Mouse (Mus musculus) adrenal gland, adult 2 months (tissue): ENCODE results near the gene Morc4. TPM values are rescaled to one million over a fixed set of nuclear protein-coding genes. Genes with fewer than 3 reads are reported as not detected.

ENCODE experiments used
- DNase-seq: peaks from one replicate; pipeline ENCODE4 v3.0.0; 2021
- long read RNA-seq: library from polyadenylated mRNA; stranded (forward); transcript quantifications from one replicate; pipeline ENCODE4 v2.0.0, GENCODE M21; 2021
- polyA plus RNA-seq: library from polyadenylated mRNA; depleted of rRNA; stranded (reverse); fragments of >200 nt; gene quantifications from 2 replicates; pipeline ENCODE4 v1.2.3, GENCODE M21; 2012; rRNA removed
- total RNA-seq, 2 experiments: library from RNA; stranded (reverse); gene quantifications; 2 replicates each; pipeline ENCODE4 v1.2.3; 2021

Gene Morc4
- total RNA-seq (10 to 100 TPM in 1 of 2 experiments, 1 to 10 TPM in 1; 6.6 to 10.9 TPM), polyA plus RNA-seq (3.4 and 6.7 TPM in 2 replicates)
- long read RNA-seq, partial matches to known transcripts: 0 of 3 reads
- long read RNA-seq, other reads (novel, unspliced or antisense): 1 of 3 reads

- DNase-seq: peak; percentile 73
Measured at GRCm38 (mm10) chrX:139870938-139871791, at the start of gene Morc4. TSS of gene Morc4 (minus strand) at chrX:139871677.

GRCm38 (mm10) chrX:139920572-139920971 is 49.1 kb upstream of the Morc4 start:
- no peak for DNase-seq

- DNase-seq: no peak
Measured at GRCm38 (mm10) chrX:139891387-139891786, 19.9 kb upstream of the Morc4 start.

GRCm38 (mm10) chrX:139883221-139883620 is 11.7 kb upstream of the Morc4 start:
- DNase-seq: no peak

- DNase-seq: peak; percentile 13
Measured at GRCm38 (mm10) chrX:139877936-139878335, 6.5 kb upstream of the Morc4 start.

GRCm38 (mm10) chrX:139877105-139877504 is 5.6 kb upstream of the Morc4 start:
- DNase-seq: no peak

- DNase-seq: peak; percentile 60
Measured at GRCm38 (mm10) chrX:139870300-139870711, 1.2 kb downstream of the Morc4 start.

- no peak for DNase-seq
Measured at GRCm38 (mm10) chrX:139859402-139859801, 12.1 kb downstream of the Morc4 start.

GRCm38 (mm10) chrX:139854795-139855194 is 16.7 kb downstream of the Morc4 start:
- DNase-seq: no peak

GRCm38 (mm10) chrX:139841091-139841490 is 30.4 kb downstream of the Morc4 start:
- DNase-seq: no peak

- peak; percentile 9 for DNase-seq
Measured at GRCm38 (mm10) chrX:139839057-139839456, 32.4 kb downstream of the Morc4 start.

GRCm38 (mm10) chrX:139832464-139832863 is 39.0 kb downstream of the Morc4 start:
- peak; percentile 58 for DNase-seq

- DNase-seq: no peak
Measured at GRCm38 (mm10) chrX:139828363-139829092, 42.9 kb downstream of the Morc4 start.

- no peak for DNase-seq
Measured at GRCm38 (mm10) chrX:139826926-139827325, 44.6 kb downstream of the Morc4 start.

GRCm38 (mm10) chrX:139825402-139825801 is 46.1 kb downstream of the Morc4 start:
- no peak for DNase-seq

- no peak for DNase-seq
Measured at GRCm38 (mm10) chrX:139815201-139815600, 56.3 kb downstream of the Morc4 start.

- DNase-seq: no peak
Measured at GRCm38 (mm10) chrX:139814018-139814635, 57.4 kb downstream of the Morc4 start.

GRCm38 (mm10) chrX:139813299-139814002 is 58.0 kb downstream of the Morc4 start:
- no peak for DNase-seq

- DNase-seq: no peak
Measured at GRCm38 (mm10) chrX:139812636-139813298, 58.7 kb downstream of the Morc4 start.

- no peak for DNase-seq
Measured at GRCm38 (mm10) chrX:139808501-139808900, 63.0 kb downstream of the Morc4 start.

- peak; percentile 18 for DNase-seq
Measured at GRCm38 (mm10) chrX:139808085-139808484, 63.4 kb downstream of the Morc4 start.
